Mouse (Mus musculus): ENCODE results near the gene 1700003E16Rik. TPM values are rescaled to one million over a fixed set of nuclear protein-coding genes. Genes with fewer than 3 reads are reported as not detected.
"Not testable (repeated sequence)": the region's sequence is repeated elsewhere in the genome, so short reads cannot be mapped to it uniquely, and the experiment has no call there.

1700003E16Rik gene
- polyA plus RNA-seq, 1 experiment from 2014 or later: 2.0 TPM

- H3K4me2 ChIP-seq: peak overlapping the region; percentile 73
- 51% methylated on average over 11 of the region's 11 CpGs for WGBS
- H3K9me3 ChIP-seq: no peaks in the 10 kb centered on the region
- peaks cover 51% of the 10 kb centered on the region for H3K4me1 ChIP-seq
- peaks cover 21% of the 10 kb centered on the region for H3K36me3 ChIP-seq
- ATAC-seq (ENCODE audit: insufficient number of reproducible peaks, insufficient read depth, low FRiP score, low TSS enrichment, low read depth): no peak
- no peak overlapping the region for H3K27ac ChIP-seq
- no peak overlapping the region for H3K4me3 ChIP-seq
- no peaks in the 10 kb centered on the region for H3K27me3 ChIP-seq
- no peak overlapping the region for H3K9ac ChIP-seq
Measured at GRCm38 (mm10) chr6:83142886-83143285, 13.3 kb upstream of the 1700003E16Rik start.

- H3K36me3 ChIP-seq: peaks cover 45% of the 10 kb centered on the region
- ATAC-seq (ENCODE audit: insufficient number of reproducible peaks, insufficient read depth, low FRiP score, low TSS enrichment, low read depth): no peak
Measured at GRCm38 (mm10) chr6:83145209-83145608, 11.0 kb upstream of the 1700003E16Rik start.

GRCm38 (mm10) chr6:83145805-83146204, 10.4 kb upstream of the 1700003E16Rik start:
- H3K27ac ChIP-seq: peak overlapping the region; percentile 4; the same call in 1 of the 2 replicates
- no peak for ATAC-seq (ENCODE audit: insufficient number of reproducible peaks, insufficient read depth, low FRiP score, low TSS enrichment, low read depth)
- H3K4me3 ChIP-seq: no peak overlapping the region
- H3K27me3 ChIP-seq: no peaks in the 10 kb centered on the region
- peaks cover 50% of the 10 kb centered on the region for H3K36me3 ChIP-seq
- H3K9me3 ChIP-seq: no peaks in the 10 kb centered on the region
- peaks cover 27% of the 10 kb centered on the region for H3K4me1 ChIP-seq
- 73% methylated on average over 9 of the region's 9 CpGs for WGBS
- H3K4me2 ChIP-seq: no peak overlapping the region
- no peak overlapping the region for H3K9ac ChIP-seq

More at GRCm38 (mm10) chr6:83145209-83145608, 11.0 kb upstream of the 1700003E16Rik start:
- Histone ChIP-seq H3K4me1 (peaks cover 28% of the 10 kb centered on the region), H3K27ac (no peak overlapping the region), H3K4me3 (no peak overlapping the region), H3K9me3 (no peaks in the 10 kb centered on the region), H3K27me3 (no peaks in the 10 kb centered on the region), H3K9ac (no peak overlapping the region), H3K4me2 (no peak overlapping the region)
- WGBS: 75% methylated on average over 2 of the region's 2 CpGs

- no peak for ATAC-seq (ENCODE audit: insufficient number of reproducible peaks, insufficient read depth, low FRiP score, low TSS enrichment, low read depth)
Measured at GRCm38 (mm10) chr6:83147280-83147679, 8.9 kb upstream of the 1700003E16Rik start.

GRCm38 (mm10) chr6:83151721-83152120, 4.5 kb upstream of the 1700003E16Rik start:
- H3K9me3 ChIP-seq: no peaks in the 10 kb centered on the region
- no peak overlapping the region for H3K27ac ChIP-seq
- peaks cover 69% of the 10 kb centered on the region for H3K36me3 ChIP-seq
- no peak overlapping the region for H3K4me2 ChIP-seq
- 0 out of 2 replicates have a peak overlapping the region, but pooled peaks have one; percentile 16 for H3K9ac ChIP-seq
- H3K4me3 ChIP-seq: no peak overlapping the region
- WGBS: 43% methylated on average over 8 of the region's 8 CpGs
- no peak for ATAC-seq (ENCODE audit: insufficient number of reproducible peaks, insufficient read depth, low FRiP score, low TSS enrichment, low read depth)
- peaks cover 19% of the 10 kb centered on the region for H3K4me1 ChIP-seq
- no peaks in the 10 kb centered on the region for H3K27me3 ChIP-seq

More at GRCm38 (mm10) chr6:83147280-83147679, 8.9 kb upstream of the 1700003E16Rik start:
- Histone ChIP-seq H3K4me3 (no peak overlapping the region), H3K27me3 (no peaks in the 10 kb centered on the region), H3K36me3 (peaks cover 65% of the 10 kb centered on the region), H3K4me1 (peaks cover 16% of the 10 kb centered on the region), H3K4me2 (no peak overlapping the region), H3K27ac (no peak overlapping the region), H3K9me3 (no peaks in the 10 kb centered on the region), H3K9ac (no peak overlapping the region)
- WGBS: 62% methylated on average over 7 of the region's 7 CpGs

GRCm38 (mm10) chr6:83153038-83153437, 3.2 kb upstream of the 1700003E16Rik start:
- Histone ChIP-seq H3K36me3 (peaks cover 55% of the 10 kb centered on the region), H3K27me3 (no peaks in the 10 kb centered on the region), H3K9ac (no peak overlapping the region), H3K4me2 (no peak overlapping the region), H3K4me1 (peaks cover 19% of the 10 kb centered on the region), H3K9me3 (no peaks in the 10 kb centered on the region), H3K27ac (no peak overlapping the region), H3K4me3 (no peak overlapping the region)
- 86% methylated on average over 12 of the region's 12 CpGs for whole genome bisulfite sequencing
- ATAC-seq (ENCODE audit: insufficient number of reproducible peaks, insufficient read depth, low FRiP score, low TSS enrichment, low read depth): no peak

- ATAC-seq (ENCODE audit: insufficient number of reproducible peaks, insufficient read depth, low FRiP score, low TSS enrichment, low read depth): no peak
- WGBS: 62% methylated on average over 5 of the region's 5 CpGs
- no peak overlapping the region for H3K27ac ChIP-seq
- no peak overlapping the region for H3K9ac ChIP-seq
- peaks cover 19% of the 10 kb centered on the region for H3K4me1 ChIP-seq
- H3K27me3 ChIP-seq: no peaks in the 10 kb centered on the region
- no peak overlapping the region for H3K4me2 ChIP-seq
- H3K9me3 ChIP-seq: no peaks in the 10 kb centered on the region
- H3K4me3 ChIP-seq: no peak overlapping the region
- H3K36me3 ChIP-seq: peaks cover 51% of the 10 kb centered on the region
Measured at GRCm38 (mm10) chr6:83153485-83153884, 2.7 kb upstream of the 1700003E16Rik start.

- H3K27me3 ChIP-seq: peaks cover 9% of the 10 kb centered on the region
- no peak for ATAC-seq (ENCODE audit: insufficient number of reproducible peaks, insufficient read depth, low FRiP score, low TSS enrichment, low read depth)
- peak overlapping the region; percentile 87 for H3K4me2 ChIP-seq
- peak overlapping the region; percentile 59 for H3K4me3 ChIP-seq
- no peak overlapping the region for H3K27ac ChIP-seq
- H3K9ac ChIP-seq: peak overlapping the region; percentile 71
- H3K4me1 ChIP-seq: peaks cover 19% of the 10 kb centered on the region
- 9% methylated on average over 23 of the region's 23 CpGs for WGBS
- no peaks in the 10 kb centered on the region for H3K9me3 ChIP-seq
- H3K36me3 ChIP-seq: peaks cover 29% of the 10 kb centered on the region
Measured at GRCm38 (mm10) chr6:83155552-83156238, 509 bp upstream of the 1700003E16Rik start.

- Histone ChIP-seq H3K4me1 (peaks cover 34% of the 10 kb centered on the region), H3K27me3 (peaks cover 32% of the 10 kb centered on the region)
- not testable (repeated sequence) for H3K9me3 ChIP-seq; H3K4me3 ChIP-seq; H3K9ac ChIP-seq; H3K36me3 ChIP-seq; H3K4me2 ChIP-seq; ATAC-seq (ENCODE audit: insufficient number of reproducible peaks, insufficient read depth, low FRiP score, low TSS enrichment, low read depth); H3K27ac ChIP-seq
- 23% methylated on average over 3 of the region's 3 CpGs for WGBS
Measured at GRCm38 (mm10) chr6:83159456-83159855, 3.3 kb downstream of the 1700003E16Rik start.

GRCm38 (mm10) chr6:83161442-83161841, 5.2 kb downstream of the 1700003E16Rik start:
- WGBS: 5% methylated on average over 19 of the region's 19 CpGs
- peak overlapping the region; percentile 47 for H3K4me3 ChIP-seq
- H3K4me2 ChIP-seq: peak overlapping the region; percentile 83
- H3K4me1 ChIP-seq: peaks cover 24% of the 10 kb centered on the region
- H3K27ac ChIP-seq: no peak overlapping the region
- H3K36me3 ChIP-seq: no peaks in the 10 kb centered on the region
- no peaks in the 10 kb centered on the region for H3K9me3 ChIP-seq
- peak overlapping the region; percentile 67 for H3K9ac ChIP-seq
- ATAC-seq (ENCODE audit: insufficient number of reproducible peaks, insufficient read depth, low FRiP score, low TSS enrichment, low read depth): no peak
- H3K27me3 ChIP-seq: peaks cover 32% of the 10 kb centered on the region

- Histone ChIP-seq H3K4me3 (peak overlapping the region; percentile 47), H3K27ac (no peak overlapping the region), H3K4me1 (peaks cover 29% of the 10 kb centered on the region), H3K9me3 (no peaks in the 10 kb centered on the region), H3K27me3 (peaks cover 32% of the 10 kb centered on the region), H3K36me3 (no peaks in the 10 kb centered on the region), H3K4me2 (peak overlapping the region; percentile 83), H3K9ac (peak overlapping the region; percentile 67)
- ATAC-seq (ENCODE audit: insufficient number of reproducible peaks, insufficient read depth, low FRiP score, low TSS enrichment, low read depth): no peak
- under 1% methylated on average over 49 of the region's 49 CpGs for WGBS
Measured at GRCm38 (mm10) chr6:83161921-83162641, 5.9 kb downstream of the 1700003E16Rik start.

- Histone ChIP-seq H3K36me3 (no peaks in the 10 kb centered on the region), H3K9me3 (no peaks in the 10 kb centered on the region), H3K27ac (no peak overlapping the region), H3K9ac (peak overlapping the region; percentile 67), H3K4me2 (peak overlapping the region; percentile 83), H3K27me3 (peaks cover 32% of the 10 kb centered on the region), H3K4me1 (peaks cover 34% of the 10 kb centered on the region), H3K4me3 (peak overlapping the region; percentile 47)
- ATAC-seq (ENCODE audit: insufficient number of reproducible peaks, insufficient read depth, low FRiP score, low TSS enrichment, low read depth): no peak
- WGBS: 0% methylated on average over 8 of the region's 8 CpGs
Measured at GRCm38 (mm10) chr6:83162701-83163100, 6.5 kb downstream of the 1700003E16Rik start.
